Mouse (Mus musculus) heart, adult 2 months (tissue): ENCODE data around the gene 1700028J19Rik.

Experiments
- CTCF ChIP-seq: fragments of 200-600 bp; IDR thresholded peaks from 2 replicates; pipeline ENCODE4 v1.8.1; 2022; ENCODE audit warnings: antibody characterized with exemption, mild to moderate bottlenecking, moderate library complexity
- EP300 ChIP-seq: fragments of 200-500 bp; IDR thresholded peaks from 2 replicates; pipeline ENCODE4 v1.6.1; 2011; ENCODE audit warnings: low read depth, low read length, control low read depth; ENCODE audit not compliant: insufficient read depth
- POLR2A ChIP-seq: fragments of 200-500 bp; IDR thresholded peaks from 2 replicates; pipeline ENCODE4 v1.6.1; 2011; ENCODE audit warnings: mild to moderate bottlenecking, low read depth, low read length, control low read depth; ENCODE audit not compliant: insufficient read depth

GRCm38 (mm10) chr7:44208307-44208706 is 38.2 kb downstream of the 1700028J19Rik start:
- TF ChIP-seq CTCF (no peak), POLR2A (no peak), EP300 (no peak)
